Mouse (Mus musculus): Measurements from ENCODE around the gene Fyn.

DNA sequence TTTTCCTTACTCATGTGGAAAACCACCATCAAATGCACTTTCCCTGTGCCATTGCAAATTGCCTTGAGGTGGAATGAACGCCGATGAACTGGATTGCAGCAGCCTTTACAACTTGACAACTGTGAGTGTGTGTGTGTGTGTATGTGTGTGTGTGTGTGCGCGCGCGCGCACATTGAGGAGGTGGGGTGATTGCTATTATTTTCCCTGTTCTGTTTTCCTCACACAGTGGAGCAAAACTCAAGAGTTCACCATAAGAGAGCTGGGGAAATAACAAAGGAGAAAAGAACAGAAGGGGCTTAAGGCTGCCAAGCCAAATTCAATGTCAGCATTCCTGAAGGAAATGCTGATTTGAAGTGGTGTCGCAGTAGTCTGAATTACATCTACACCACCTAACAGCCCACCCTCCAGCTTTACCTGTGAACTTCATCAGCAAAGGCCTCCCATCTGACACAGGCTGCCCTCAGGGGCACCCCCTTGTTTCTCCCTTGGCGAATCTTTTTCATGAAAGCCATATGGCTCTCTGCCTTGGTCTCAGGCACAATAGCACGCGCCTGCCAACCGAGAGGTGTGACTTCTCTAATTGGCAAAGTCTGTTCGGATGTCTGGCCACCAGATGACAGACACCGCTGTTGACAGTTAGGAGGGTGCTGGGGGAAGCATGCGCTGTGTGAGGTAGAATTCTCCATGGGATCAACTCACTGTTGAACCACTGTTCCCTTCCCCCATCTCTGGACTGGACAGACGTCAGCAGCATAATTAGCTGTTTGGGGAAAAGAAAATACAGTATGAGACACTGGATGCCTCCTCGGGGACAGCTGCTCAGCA lies 47.6 kb upstream of the Fyn start:
- TF ChIP-seq POLR2A (IDR thresholded peaks at IDR 0.05; ENCODE audit: low read depth, low read length) (no peak), CTCF (IDR thresholded peaks at IDR 0.05; ENCODE audit: borderline replicate concordance, insufficient read depth, low read length) (no peak)

Measured in embryonic fibroblast, embryonic 13.5 days (primary cell).